Mouse (Mus musculus) common myeloid progenitor, adult 5-6 weeks (primary cell): Measurements from ENCODE around the gene Dlx6. TPM values are rescaled to one million over a fixed set of nuclear protein-coding genes. Genes with fewer than 3 reads are reported as not detected.
A peak's percentile ranks its signal among the peaks of the same experiment; 100 is the strongest.

Source experiments
- ATAC-seq: replicated peaks from 2 replicates; pipeline ENCODE4 v1.8.0; 2016; ENCODE audit warnings: low read depth, mild to moderate bottlenecking, moderate TSS enrichment, inconsistent platforms; ENCODE audit not compliant: poor library complexity, severe bottlenecking
- total RNA-seq: library from RNA; stranded (forward); fragments of 200-1000, 187-1606 nt; gene quantifications from 2 replicates; pipeline ENCODE4 v1.2.3, GENCODE M21; 2017

Dlx6 gene
- total RNA-seq, 1 experiment from 2014 or later: not detected

DNA sequence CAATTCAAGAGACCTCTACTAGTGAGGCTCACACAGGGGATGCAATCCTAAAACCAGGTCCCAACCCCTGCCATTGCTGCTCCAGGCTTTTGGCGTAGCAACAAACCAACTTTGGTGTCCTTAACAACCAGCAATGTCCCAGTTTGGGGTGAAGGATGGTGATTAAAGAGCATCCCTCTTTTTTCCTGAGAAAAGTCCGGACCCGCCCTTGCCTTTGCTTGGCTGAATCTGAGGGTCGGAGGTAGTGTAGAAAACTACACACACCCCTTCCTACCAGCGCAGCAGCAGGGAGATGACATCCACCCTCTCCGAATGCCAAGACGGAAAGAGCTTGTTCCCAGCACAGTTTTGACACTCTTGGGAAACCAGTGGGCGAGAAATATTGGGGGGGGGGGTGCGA, 12.5 kb downstream of the Dlx6 start:
- no peak for ATAC-seq

GRCm38 (mm10) chr6:6876231-6876630, 13.1 kb downstream of the Dlx6 start:
- ATAC-seq: no peak

DNA sequence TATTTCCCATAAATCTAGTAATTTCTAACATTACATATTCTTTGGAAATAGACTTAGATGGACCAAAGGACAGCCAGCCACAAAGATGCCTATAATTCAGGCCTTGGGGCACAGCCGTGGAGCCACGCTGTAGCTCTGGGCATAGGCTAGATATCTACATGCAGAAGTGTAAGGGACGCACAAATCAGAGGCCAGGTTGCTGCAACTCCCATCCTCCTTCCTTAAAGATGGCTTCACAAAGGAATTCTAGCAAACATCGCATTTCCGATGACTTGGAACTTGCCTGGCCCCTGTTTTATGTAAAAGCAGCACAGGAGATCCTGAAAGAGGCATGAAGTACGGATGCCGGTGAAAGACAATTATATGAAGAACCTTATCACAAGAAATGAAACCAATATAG, 13.6 kb downstream of the Dlx6 start:
- ATAC-seq: no peak

- ATAC-seq: no peak
Observed at GRCm38 (mm10) chr6:6877346-6877910, 14.3 kb downstream of the Dlx6 start.

GRCm38 (mm10) chr6:6877981-6878840, 15.1 kb downstream of the Dlx6 start:
- no peak for ATAC-seq

- ATAC-seq: no peak
Observed at GRCm38 (mm10) chr6:6878841-6879291, 15.7 kb downstream of the Dlx6 start.

GRCm38 (mm10) chr6:6879371-6880325, 16.5 kb downstream of the Dlx6 start:
- ATAC-seq: no peak

GRCm38 (mm10) chr6:6880361-6881114, 17.4 kb downstream of the Dlx6 start:
- ATAC-seq: no peak

DNA sequence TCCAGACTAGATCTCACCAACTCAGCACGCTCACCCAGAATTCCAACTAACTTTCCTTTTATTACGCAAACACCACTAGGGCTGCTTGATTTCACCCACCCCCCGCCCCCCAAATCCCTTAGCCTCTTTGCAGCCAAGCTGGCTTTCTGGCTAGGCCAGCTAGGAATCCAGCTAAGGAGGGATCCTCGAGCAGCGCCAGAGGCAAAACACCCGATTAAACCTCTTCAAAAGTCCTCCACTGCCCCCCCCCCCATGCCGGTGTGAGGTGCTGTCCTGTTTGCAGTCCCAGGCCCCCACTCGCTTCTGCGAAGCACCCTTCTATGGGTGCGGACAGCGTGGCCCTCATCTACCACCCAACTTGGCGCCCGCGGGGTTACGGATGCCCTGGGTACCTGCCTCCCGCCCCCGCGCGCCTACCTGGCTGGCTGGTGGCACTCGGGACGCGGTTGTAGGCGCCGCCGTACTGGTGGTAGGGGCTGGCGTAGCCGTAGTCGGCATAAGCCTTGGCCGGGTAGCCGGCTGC, 18.0 kb downstream of the Dlx6 start:
- ATAC-seq: no peak

DNA sequence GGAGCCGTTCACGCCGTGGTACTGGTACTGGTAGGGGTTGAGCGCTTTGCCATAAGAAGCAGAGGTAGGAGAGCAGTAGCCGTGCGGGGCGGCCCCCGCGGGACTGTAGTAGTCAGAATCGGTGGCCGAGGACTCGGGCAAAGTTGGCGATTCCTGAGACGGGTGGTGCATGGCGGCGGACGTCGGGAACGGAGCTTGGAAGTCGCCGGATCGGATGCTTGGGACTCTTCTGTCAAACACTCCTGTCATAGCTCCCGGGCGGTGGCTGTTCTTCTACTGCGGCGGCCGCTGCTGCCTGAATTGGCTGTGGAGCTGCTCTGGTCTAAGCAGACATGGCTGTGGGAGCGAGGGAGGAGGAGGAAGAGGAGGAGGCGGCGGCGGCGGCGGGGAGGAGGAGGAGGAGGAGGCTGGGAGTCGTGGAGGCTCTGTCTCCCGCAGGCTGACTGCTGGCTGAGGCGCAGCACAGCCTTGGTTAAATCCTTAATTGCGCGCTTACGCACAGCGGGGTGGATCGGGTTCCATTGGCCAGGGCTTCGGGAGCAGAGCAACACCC, 18.6 kb downstream of the Dlx6 start, which contains the start of gene Dlx5:
Gene Dlx5 (minus strand): TSS at position 448 of the 553 bp plus-strand sequence.
- 0 out of 2 replicates have a peak, but pooled peaks have one; percentile 6 for ATAC-seq

DNA sequence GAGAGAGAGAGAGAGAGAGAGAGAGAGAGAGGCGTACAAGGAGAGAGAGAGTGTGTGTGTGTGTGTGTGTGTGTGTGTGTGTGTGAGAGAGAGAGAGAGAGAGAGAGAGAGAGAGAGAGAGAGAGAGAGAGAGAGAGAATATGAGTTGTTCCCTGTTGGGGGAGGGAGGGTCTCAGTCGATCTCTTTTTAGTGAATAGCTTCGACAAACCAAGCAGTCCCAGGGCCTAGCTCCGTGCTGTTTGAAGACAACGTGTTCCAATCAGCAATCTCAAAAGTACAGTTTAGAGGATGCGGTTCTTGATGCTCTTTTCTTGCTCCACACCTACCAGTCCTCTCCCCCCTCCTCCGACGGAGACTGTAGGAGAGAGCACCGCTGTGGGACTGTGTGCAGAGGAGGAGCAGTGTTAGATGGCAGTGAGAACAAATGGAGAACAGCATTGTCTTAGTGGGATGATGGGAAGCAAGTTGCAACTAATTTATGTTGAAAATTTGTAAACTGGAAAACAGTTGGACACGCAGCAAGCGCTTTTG, 19.2 kb downstream of the Dlx6 start:
- no peak for ATAC-seq

GRCm38 (mm10) chr6:6884897-6885296, 21.8 kb downstream of the Dlx6 start:
- ATAC-seq: peak; percentile 78

GRCm38 (mm10) chr6:6886225-6886624, 23.1 kb downstream of the Dlx6 start:
- no peak for ATAC-seq

- ATAC-seq: no peak
Observed at GRCm38 (mm10) chr6:6890047-6890446, 26.9 kb downstream of the Dlx6 start.

DNA sequence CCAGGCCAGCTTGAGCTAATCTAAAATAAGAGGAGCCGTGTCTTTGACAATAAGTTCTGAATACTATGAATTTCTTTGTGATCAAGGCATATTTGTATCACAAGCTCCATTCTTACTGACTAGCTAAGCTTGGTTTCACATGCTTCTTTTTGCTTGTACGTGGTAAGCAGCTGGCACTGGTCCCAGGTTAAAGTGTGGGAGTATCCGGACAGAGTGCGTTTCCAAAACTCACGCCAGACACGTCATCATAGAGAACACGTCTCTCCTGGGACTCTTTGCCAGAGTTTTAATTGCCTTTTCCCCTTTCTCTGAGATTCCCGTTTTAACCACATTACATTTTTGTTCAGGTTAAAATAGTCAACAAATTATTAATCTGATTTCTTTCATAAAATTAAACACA, 46.5 kb downstream of the Dlx6 start:
- no peak for ATAC-seq

DNA sequence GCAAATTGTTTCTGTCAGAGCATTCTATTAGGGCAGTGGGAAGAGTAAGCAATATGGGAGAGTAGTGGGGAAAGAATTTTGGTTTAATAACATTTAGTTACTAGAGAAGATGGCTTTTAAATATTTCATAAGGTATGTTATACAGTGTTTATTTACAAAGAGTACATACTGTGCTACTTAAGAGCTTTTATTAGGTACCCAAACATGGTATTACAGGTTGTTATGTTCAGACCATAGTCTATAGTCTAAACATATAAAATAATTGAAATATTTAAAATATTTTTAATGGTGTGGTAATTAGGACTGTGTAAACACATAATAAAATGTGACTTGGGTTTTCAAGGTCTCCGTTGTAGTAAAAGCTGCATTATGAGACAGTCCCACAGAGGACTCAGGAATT, 51.2 kb downstream of the Dlx6 start:
- no peak for ATAC-seq

GRCm38 (mm10) chr6:6914849-6915525, 51.9 kb downstream of the Dlx6 start:
- ATAC-seq: peak; percentile 91

- peak; percentile 84 for ATAC-seq
Observed at GRCm38 (mm10) chr6:6915526-6915915, 52.4 kb downstream of the Dlx6 start.
